Mouse (Mus musculus): ENCODE data around the gene Ppp1r3e.

- no peak for TF ChIP-seq CTCF (conservative IDR thresholded peaks at IDR 0.05; ENCODE audit: low read length)
- TF ChIP-seq POU5F1 (IDR thresholded peaks at IDR 0.05; ENCODE audit: borderline replicate concordance, low read length): no peak
Observed at GRCm38 (mm10) chr14:54912109-54912850, 34.9 kb upstream of the Ppp1r3e start.

Data from E14TG2a.4 (cell line).